Mouse (Mus musculus): ENCODE data around the gene Rbm15b. TPM values are rescaled to one million over a fixed set of nuclear protein-coding genes. Genes with fewer than 3 reads are reported as not detected.

The Rbm15b gene
- polyA plus RNA-seq, 1 experiment from 2014 or later, result 8.1 TPM

DNA sequence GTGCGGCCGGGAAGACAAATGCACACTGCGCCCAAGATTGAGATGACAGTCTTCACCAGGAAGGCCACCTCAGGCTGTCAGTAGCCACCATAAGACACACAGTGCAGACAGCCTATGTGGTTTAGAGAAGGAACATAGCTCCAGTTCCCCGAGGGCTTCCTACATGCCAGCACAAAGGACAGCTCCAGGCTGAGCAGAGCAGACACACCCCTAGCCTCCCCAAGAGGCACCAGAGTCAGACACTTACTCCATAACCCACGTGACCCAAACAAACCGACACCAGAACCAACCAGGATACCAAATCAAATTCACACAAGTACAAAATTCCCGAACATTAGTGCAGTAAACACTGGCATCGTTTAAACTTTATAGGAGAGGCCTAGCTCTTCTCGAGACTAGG is 2.1 kb upstream of the Rbm15b start:
- Histone ChIP-seq H3K4me1 (ENCODE audit: control insufficient read depth, insufficient read depth, low read length) (peaks cover 30% of the 10 kb centered on the region), H3K9me3 (replicated peaks; ENCODE audit: control insufficient read depth, low read length) (no peaks in the 10 kb centered on the region), H3K36me3 (ENCODE audit: control insufficient read depth, insufficient read depth, low read length) (peaks cover 16% of the 10 kb centered on the region), H3K4me2 (no peak overlapping the region), H3K9ac (ENCODE audit: low read depth, low read length) (peak overlapping the region; percentile 47; the same call in 1 of the 2 replicates), H3K27me3 (ENCODE audit: control insufficient read depth, insufficient read depth, low read length) (no peaks in the 10 kb centered on the region), H3K27ac (ENCODE audit: low read depth, low read length) (no peak overlapping the region), H3K4me3 (ENCODE audit: low read depth, low read length) (no peak overlapping the region)
- 81% methylated on average over 9 of the region's 9 CpGs for WGBS (ENCODE audit: insufficient replicate concordance)
- no peak for ATAC-seq (replicated peaks; ENCODE audit: insufficient number of reproducible peaks, low FRiP score, low TSS enrichment)

DNA sequence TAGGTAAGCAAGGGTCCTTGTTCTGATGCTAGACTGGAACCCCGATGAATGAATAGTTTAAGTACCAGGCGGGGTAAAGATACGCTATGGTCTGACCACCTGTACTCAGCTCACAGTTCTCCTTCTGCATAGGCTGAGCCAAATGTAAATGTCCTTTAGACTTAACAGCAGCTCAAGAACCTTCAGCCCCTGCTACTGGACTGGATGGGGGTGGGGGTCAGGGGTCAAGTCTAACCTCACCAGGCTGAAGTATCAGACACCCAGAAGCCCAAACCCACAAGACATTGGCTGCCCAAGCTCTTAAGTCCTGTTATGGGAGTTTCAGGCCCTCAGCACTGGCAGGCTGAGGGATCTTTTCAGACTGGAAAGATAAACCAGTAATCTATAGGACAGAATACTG is 1.1 kb upstream of the Rbm15b start:
- no peak overlapping the region for H3K27ac ChIP-seq (ENCODE audit: low read depth, low read length)

DNA sequence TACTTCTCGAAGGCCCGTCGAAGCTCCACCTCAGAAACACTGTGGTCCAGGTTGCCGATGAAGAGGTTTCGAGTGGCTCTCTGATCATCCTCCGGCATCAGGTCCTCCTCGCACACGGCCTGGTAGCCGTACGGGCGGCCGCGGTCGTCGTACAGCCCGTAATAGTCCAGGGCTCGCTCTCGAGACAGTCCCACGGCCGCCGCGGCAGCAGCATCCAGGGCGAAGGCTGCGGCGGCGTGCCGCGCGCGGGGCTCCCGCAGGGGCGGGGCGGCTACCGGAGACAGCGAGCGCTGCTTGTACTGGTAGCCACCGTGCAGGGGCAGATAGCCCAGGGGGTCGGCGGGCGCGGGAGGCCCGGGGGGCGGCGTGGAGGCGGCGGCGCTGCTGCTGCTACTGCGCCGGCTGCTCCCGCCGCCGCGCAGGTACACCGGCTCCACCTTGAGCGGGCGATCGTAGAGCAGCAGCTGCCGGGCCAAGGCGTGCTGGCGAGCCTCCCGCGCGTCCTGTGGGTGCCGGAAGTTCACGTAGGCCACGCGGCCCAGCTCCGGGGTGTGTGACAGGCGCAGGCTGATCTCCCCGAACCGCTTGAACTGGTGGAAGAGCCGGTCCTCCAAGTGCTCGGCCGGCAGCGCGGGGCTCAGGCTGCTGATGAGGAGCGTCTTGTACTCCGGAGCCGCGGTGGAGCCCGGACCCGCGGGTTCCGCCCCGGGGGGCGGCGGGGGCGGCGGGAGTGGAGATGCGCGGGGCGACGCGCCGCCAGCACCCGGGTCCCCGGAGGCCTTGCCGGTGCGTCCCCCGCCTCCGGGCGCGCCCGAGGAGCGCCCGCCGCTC is 1.1 kb downstream of the Rbm15b start:
- Histone ChIP-seq H3K4me3 (ENCODE audit: low read depth, low read length) (peak overlapping the region; percentile 94), H3K4me2 (peak overlapping the region; percentile 94), H3K27ac (ENCODE audit: low read depth, low read length) (peak overlapping the region; percentile 86), H3K36me3 (ENCODE audit: control insufficient read depth, insufficient read depth, low read length) (peaks cover 29% of the 10 kb centered on the region), H3K9ac (ENCODE audit: low read depth, low read length) (peak overlapping the region; percentile 97), H3K9me3 (replicated peaks; ENCODE audit: control insufficient read depth, low read length) (no peaks in the 10 kb centered on the region), H3K4me1 (ENCODE audit: control insufficient read depth, insufficient read depth, low read length) (peaks cover 40% of the 10 kb centered on the region), H3K27me3 (ENCODE audit: control insufficient read depth, insufficient read depth, low read length) (no peaks in the 10 kb centered on the region)
- under 1% methylated on average over 91 of the region's 107 CpGs for WGBS (ENCODE audit: insufficient replicate concordance)
- ATAC-seq (replicated peaks; ENCODE audit: insufficient number of reproducible peaks, low FRiP score, low TSS enrichment), result no peak

More for the DNA sequence above, 1.1 kb upstream of the Rbm15b start:
- Histone ChIP-seq H3K4me1 (ENCODE audit: control insufficient read depth, insufficient read depth, low read length) (peaks cover 37% of the 10 kb centered on the region), H3K27me3 (ENCODE audit: control insufficient read depth, insufficient read depth, low read length) (no peaks in the 10 kb centered on the region), H3K36me3 (ENCODE audit: control insufficient read depth, insufficient read depth, low read length) (peaks cover 18% of the 10 kb centered on the region), H3K9me3 (replicated peaks; ENCODE audit: control insufficient read depth, low read length) (no peaks in the 10 kb centered on the region), H3K4me2 (no peak overlapping the region), H3K9ac (ENCODE audit: low read depth, low read length) (no peak overlapping the region), H3K4me3 (ENCODE audit: low read depth, low read length) (no peak overlapping the region)
- ATAC-seq (replicated peaks; ENCODE audit: insufficient number of reproducible peaks, low FRiP score, low TSS enrichment), result no peak
- 97% methylated on average over 3 of the region's 3 CpGs for WGBS (ENCODE audit: insufficient replicate concordance)

- H3K27ac ChIP-seq (ENCODE audit: low read depth, low read length), result no peak overlapping the region
- peak overlapping the region; percentile 94 for H3K4me2 ChIP-seq
- H3K36me3 ChIP-seq (ENCODE audit: control insufficient read depth, insufficient read depth, low read length), result peaks cover 28% of the 10 kb centered on the region
- WGBS (ENCODE audit: insufficient replicate concordance), result 18% methylated on average over 44 of the region's 44 CpGs
- H3K4me1 ChIP-seq (ENCODE audit: control insufficient read depth, insufficient read depth, low read length), result peaks cover 32% of the 10 kb centered on the region
- no peaks in the 10 kb centered on the region for H3K27me3 ChIP-seq (ENCODE audit: control insufficient read depth, insufficient read depth, low read length)
- peak overlapping the region; percentile 97 for H3K9ac ChIP-seq (ENCODE audit: low read depth, low read length)
- no peaks in the 10 kb centered on the region for H3K9me3 ChIP-seq (replicated peaks; ENCODE audit: control insufficient read depth, low read length)
- H3K4me3 ChIP-seq (ENCODE audit: low read depth, low read length), result peak overlapping the region; percentile 94
- ATAC-seq (replicated peaks; ENCODE audit: insufficient number of reproducible peaks, low FRiP score, low TSS enrichment), result no peak
These were observed 2.0 kb downstream of the Rbm15b start for GRCm38 (mm10) chr9:106884996-106885900.

DNA sequence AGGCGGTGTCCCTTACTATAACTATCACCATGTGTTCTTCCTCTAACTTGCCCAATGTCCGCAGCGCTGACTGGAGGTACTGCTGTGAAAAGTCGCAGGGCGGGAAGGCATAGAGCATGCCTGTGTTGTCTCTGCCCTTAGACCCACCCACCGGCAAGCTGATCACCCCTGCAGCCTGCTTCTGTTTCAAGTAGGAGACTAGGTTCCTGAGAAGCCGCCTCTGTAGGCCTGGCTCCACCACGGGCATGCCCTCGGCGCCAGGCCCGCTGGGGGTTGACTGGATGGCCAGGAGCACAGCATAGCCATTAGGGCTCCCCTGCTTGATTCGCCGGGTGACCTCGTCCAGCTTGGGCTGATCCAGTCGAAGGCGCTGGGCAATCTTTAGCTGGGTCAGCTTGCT is 2.9 kb downstream of the Rbm15b start:
- no peaks in the 10 kb centered on the region for H3K9me3 ChIP-seq (replicated peaks; ENCODE audit: control insufficient read depth, low read length)
- H3K27me3 ChIP-seq (ENCODE audit: control insufficient read depth, insufficient read depth, low read length), result no peaks in the 10 kb centered on the region
- WGBS (ENCODE audit: insufficient replicate concordance), result 26% methylated on average over 16 of the region's 16 CpGs
- peaks cover 27% of the 10 kb centered on the region for H3K4me1 ChIP-seq (ENCODE audit: control insufficient read depth, insufficient read depth, low read length)
- H3K36me3 ChIP-seq (ENCODE audit: control insufficient read depth, insufficient read depth, low read length), result peaks cover 25% of the 10 kb centered on the region
- H3K9ac ChIP-seq (ENCODE audit: low read depth, low read length), result peak overlapping the region; percentile 97; the same call in 1 of the 2 replicates
- H3K4me2 ChIP-seq, result peak overlapping the region; percentile 94
- ATAC-seq (replicated peaks; ENCODE audit: insufficient number of reproducible peaks, low FRiP score, low TSS enrichment), result no peak
- peak overlapping the region; percentile 94 for H3K4me3 ChIP-seq (ENCODE audit: low read depth, low read length)
- no peak overlapping the region for H3K27ac ChIP-seq (ENCODE audit: low read depth, low read length)

- ATAC-seq (replicated peaks; ENCODE audit: insufficient number of reproducible peaks, low FRiP score, low TSS enrichment), result no peak
- Histone ChIP-seq H3K4me1 (ENCODE audit: control insufficient read depth, insufficient read depth, low read length) (peaks cover 26% of the 10 kb centered on the region), H3K27ac (ENCODE audit: low read depth, low read length) (no peak overlapping the region), H3K36me3 (ENCODE audit: control insufficient read depth, insufficient read depth, low read length) (peaks cover 16% of the 10 kb centered on the region), H3K4me2 (peak overlapping the region; percentile 32), H3K9me3 (replicated peaks; ENCODE audit: control insufficient read depth, low read length) (no peaks in the 10 kb centered on the region), H3K27me3 (ENCODE audit: control insufficient read depth, insufficient read depth, low read length) (no peaks in the 10 kb centered on the region), H3K4me3 (ENCODE audit: low read depth, low read length) (no peak overlapping the region), H3K9ac (ENCODE audit: low read depth, low read length) (no peak overlapping the region)
- WGBS (ENCODE audit: insufficient replicate concordance), result 83% methylated on average over 3 of the region's 3 CpGs
These were observed 4.1 kb downstream of the Rbm15b start for GRCm38 (mm10) chr9:106883085-106883484.

GRCm38 (mm10) chr9:106882176-106882575 is 5.1 kb downstream of the Rbm15b start:
- Histone ChIP-seq H3K36me3 (ENCODE audit: control insufficient read depth, insufficient read depth, low read length) (peaks cover 16% of the 10 kb centered on the region), H3K4me1 (ENCODE audit: control insufficient read depth, insufficient read depth, low read length) (peaks cover 25% of the 10 kb centered on the region), H3K9me3 (replicated peaks; ENCODE audit: control insufficient read depth, low read length) (no peaks in the 10 kb centered on the region), H3K27me3 (ENCODE audit: control insufficient read depth, insufficient read depth, low read length) (no peaks in the 10 kb centered on the region), H3K4me3 (ENCODE audit: low read depth, low read length) (no peak overlapping the region), H3K9ac (ENCODE audit: low read depth, low read length) (no peak overlapping the region), H3K4me2 (no peak overlapping the region), H3K27ac (ENCODE audit: low read depth, low read length) (no peak overlapping the region)
- 86% methylated on average over 4 of the region's 4 CpGs for WGBS (ENCODE audit: insufficient replicate concordance)
- ATAC-seq (replicated peaks; ENCODE audit: insufficient number of reproducible peaks, low FRiP score, low TSS enrichment), result no peak

DNA sequence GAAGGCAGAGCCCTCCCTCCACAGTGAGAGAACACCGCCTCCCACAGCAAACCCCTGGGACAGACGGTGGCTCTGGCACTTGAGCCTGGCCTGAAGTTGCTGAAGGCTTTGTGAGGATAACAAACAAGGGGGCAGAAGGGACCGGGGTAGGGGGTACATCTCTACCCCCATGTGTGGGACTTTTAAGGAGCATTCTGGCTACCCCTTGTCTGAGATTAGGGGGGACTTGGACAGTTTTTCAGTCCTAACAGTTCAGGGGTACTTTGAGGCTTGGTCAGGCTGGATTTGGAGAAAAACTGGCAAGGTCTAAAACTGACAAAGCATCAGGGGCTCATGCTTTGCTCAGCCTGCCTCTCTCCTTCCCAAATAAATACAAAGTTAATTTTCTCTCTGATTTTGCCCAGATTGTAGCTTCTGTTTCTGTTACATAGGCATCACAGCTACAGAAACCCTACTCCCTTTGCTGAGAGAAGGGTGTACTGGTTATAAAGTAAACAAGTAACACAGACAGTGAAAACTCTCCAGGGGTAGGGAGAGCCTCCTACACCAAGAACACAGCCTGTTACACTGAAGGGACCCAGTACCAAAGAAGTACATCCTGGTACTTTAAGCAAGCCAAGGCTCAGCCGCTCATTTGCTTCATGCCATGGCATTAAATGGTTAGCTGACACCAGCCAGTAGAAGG is 6.0 kb downstream of the Rbm15b start:
- no peaks in the 10 kb centered on the region for H3K27me3 ChIP-seq (ENCODE audit: control insufficient read depth, insufficient read depth, low read length)
- H3K4me3 ChIP-seq (ENCODE audit: low read depth, low read length), result no peak overlapping the region
- H3K9me3 ChIP-seq (replicated peaks; ENCODE audit: control insufficient read depth, low read length), result no peaks in the 10 kb centered on the region
- H3K36me3 ChIP-seq (ENCODE audit: control insufficient read depth, insufficient read depth, low read length), result peaks cover 16% of the 10 kb centered on the region
- ATAC-seq (replicated peaks; ENCODE audit: insufficient number of reproducible peaks, low FRiP score, low TSS enrichment), result no peak
- 66% methylated on average over 4 of the region's 4 CpGs for WGBS (ENCODE audit: insufficient replicate concordance)
- H3K4me1 ChIP-seq (ENCODE audit: control insufficient read depth, insufficient read depth, low read length), result peaks cover 25% of the 10 kb centered on the region
- no peak overlapping the region for H3K9ac ChIP-seq (ENCODE audit: low read depth, low read length)
- H3K27ac ChIP-seq (ENCODE audit: low read depth, low read length), result no peak overlapping the region
- H3K4me2 ChIP-seq, result no peak overlapping the region

All from heart, embryonic 11.5 days (tissue).